Mouse (Mus musculus): ENCODE results near the gene Efnb3.

The Efnb3 gene

DNA sequence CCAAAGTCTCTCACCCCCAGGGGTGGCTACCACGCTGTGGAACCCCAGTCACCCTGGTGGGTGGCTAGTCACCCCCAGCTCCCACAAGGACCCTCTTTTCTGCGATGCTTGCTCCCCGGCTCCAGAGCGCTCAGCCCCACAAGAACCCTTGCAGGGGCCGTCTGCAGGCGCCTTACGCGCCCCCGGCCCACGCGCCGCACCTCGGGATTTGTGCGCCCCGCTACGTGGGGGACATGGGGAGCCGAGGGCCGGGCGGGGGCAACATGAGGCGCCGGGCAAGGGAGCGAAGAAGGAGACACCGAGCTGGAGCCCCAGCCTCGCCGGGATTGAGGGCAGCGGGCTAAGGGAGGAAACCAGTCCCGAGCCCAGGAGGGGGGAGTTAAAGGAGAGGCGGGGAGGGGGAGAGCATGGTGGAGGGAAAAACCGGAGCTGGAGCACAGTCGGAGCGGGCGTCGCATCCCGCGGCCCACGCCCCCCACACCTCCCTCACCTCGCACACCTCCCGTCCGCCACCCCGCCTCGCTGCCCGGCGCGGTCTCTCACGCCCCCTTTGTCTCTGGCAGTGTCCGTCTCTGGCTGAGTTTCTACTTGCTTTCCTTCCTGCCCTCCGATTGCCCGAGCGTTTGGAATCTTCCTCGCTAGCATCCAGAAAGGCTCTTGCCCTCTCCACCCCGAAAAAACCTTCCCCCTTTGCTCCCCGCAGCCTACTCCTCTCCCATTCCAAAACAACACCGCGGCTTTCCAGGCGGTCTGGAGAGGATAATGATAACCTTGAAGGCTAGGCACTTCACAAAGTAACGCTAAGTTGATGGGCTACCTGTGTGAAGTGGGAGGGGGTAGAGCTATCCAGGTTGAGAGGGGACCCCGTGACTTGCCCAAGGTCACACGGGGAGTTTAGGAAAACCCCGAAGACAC lies at the start of gene Efnb3:
Gene Efnb3 (minus strand): TSS at position 355 of the 915 bp plus-strand sequence.
- DNase-seq (ENCODE audit: low spot score), result no peak

DNA sequence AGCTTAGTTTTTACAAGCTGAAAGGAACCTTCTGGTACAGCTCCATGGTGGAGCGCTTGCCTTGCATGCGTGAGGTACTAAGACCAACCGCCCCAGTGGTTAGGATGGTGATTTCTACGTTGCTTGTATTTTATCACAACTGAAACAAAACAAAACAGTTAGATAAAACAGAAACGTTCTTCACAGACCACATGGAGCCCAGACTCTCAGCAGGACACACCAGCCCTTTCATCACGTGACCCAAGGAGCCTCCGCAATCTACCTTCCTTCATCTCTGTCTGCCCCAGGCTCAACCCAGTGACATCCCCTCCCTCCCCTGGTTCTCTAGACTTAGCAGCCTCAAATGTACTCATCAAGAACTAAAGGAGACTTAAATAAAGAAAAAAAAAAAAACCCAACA lies 49.4 kb upstream of the Efnb3 start:
- DNase-seq (ENCODE audit: low spot score), result no peak

DNA sequence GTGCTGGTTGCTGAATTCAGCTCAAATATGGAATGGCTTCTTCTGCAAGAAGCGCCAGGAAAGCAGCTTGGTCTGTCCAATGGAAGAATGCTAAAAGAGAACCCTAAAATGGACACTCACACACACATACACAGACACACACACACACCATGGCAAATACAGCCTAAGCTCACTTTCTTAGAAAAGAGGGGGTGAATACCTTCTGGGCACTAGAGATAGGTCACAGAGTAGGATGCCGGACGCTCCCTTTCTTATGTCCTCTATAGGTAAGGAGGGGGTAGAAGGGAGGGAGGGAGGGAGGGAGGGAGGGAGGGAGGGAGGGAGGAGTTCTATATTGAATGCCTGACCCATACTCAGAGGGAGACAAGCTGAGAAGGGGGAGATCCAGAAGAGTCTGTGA lies 48.5 kb upstream of the Efnb3 start:
- no peak for DNase-seq (ENCODE audit: low spot score)

DNA sequence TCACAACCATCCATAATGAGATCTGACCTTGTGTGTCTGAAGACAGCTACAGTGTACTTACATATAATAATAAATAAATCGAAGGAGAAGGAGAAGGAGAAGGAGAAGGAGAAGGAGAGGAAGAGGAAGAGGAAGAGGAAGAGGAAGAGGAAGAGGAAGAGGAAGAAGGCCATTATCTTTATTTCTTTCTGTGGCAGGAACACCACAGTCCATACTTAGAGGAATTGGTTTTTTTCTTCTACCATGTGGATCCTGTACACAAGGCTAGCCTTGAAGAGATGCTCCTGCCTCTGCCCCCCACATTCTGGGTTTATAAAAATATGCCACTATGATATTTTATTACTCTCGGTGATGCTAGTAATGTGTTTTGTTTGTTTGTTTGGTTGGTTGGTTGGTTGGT lies 46.8 kb upstream of the Efnb3 start:
- DNase-seq (ENCODE audit: low spot score), result no peak

DNA sequence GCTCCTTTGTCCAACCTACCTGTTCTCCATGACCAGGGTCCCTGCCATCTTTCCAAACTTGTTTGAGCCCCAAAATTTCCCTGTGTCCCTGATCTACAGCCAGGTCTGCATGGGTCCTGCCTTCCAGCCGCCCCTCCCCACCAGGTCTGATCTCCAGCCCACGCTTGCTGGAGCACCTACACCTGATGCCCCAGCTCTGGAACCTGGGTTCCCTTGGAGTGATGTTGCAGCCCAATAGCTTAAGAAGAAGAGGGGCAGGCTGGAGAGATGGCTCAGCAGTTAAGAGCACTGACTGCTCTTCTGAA lies 46.4 kb upstream of the Efnb3 start:
- DNase-seq (ENCODE audit: low spot score), result no peak

DNA sequence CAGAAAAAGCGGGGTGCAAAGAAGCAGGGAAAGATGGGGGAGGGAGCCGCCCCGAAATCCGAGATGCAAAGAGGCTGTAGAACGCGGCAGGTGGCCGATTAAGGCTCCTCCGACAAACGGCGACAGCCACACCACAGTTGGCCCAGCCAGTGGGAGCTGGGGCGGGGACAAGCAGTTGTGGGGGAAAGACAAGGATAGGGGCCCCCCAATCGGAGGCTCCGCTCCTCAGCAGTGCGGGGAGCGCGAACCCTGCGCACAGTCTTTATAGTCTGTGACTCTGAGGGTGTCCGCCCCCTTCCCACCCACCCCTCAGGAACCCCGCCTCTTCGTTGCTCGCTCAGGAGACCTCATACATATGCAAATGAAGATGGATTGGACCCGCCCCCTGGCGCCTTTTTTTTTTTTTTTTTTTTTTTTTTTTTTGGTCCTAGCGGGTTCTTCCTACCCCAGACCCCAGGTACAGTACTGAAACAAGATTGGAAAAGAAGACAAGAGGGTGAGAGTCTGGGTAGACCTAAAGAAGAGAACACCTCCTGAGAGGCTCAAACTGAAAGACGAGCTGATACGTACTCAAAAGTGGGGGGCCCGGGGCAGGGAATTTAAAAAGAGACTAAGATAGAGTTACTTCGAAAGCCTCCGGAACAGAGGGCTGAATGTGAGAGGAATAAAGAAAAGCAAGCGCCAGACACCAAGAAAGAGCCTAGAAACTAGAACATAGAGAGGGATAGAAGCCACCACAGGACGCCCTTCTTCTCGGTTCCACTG lies 45.9 kb upstream of the Efnb3 start, which contains the start of gene Atp1b2:
Gene Atp1b2 (minus strand): TSS at position 217 of the 765 bp plus-strand sequence.
- DNase-seq (ENCODE audit: low spot score), result peak; percentile 35

DNA sequence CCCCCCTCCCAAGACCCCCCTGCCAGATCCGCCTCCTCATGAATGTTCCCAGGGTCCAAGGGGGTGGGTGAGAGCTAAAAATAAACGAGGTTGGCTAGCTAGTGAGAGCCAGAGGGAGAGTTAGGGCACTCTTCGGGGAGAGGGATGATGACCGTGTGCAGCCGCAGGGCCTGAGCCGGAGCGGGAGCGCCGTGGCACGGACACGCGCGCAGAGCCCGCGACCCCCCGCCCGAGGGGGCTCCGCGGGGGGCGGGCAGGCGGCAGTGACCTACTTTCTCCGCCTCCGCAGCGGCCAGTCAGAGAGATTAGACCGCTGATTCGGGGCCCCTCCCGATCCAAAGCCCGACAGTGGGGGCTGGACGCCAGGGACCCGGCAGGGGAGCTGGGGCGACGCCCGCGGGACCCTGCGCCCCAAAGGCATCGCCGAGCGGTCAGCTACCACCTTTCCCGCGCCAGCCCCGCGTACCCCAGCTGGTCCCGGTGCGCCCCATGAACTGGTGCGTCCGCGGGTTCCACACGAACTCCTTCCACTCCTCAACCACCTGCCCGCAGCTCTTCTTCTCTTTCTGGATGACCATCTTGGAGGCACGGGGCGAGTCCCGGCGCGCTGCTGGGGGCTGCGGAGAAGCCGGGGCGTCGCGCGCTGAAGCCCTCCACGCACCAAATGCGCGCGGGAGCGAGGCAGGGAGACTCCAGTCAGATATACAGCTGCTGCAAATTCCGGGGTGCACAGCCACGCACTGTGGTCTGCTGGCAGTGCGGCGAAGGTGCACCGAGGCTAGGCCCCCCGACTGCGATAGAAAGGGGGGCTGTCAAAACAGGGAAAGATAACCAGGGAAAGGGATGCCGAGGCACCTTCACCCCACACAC lies 45.0 kb upstream of the Efnb3 start:
- no peak for DNase-seq (ENCODE audit: low spot score)

DNA sequence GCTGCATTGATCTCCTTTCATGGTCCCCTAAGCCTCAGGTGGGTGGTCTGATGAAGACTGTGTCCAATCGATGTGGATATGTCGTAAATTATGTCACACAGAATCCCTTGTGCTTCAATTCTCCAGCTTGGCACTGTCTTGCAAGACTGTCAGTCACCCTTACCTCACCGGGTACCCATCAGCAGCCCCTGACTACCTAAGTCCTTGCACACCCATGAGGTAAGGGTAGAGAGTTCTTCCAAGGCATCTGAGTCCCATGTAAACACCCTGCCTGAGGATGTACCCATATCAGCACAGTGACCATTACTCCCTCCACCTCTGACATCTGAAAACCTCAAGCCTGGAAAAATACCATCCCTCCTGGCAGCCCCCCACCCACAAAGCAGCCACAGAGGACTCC lies 44.3 kb upstream of the Efnb3 start:
- no peak for DNase-seq (ENCODE audit: low spot score)

DNA sequence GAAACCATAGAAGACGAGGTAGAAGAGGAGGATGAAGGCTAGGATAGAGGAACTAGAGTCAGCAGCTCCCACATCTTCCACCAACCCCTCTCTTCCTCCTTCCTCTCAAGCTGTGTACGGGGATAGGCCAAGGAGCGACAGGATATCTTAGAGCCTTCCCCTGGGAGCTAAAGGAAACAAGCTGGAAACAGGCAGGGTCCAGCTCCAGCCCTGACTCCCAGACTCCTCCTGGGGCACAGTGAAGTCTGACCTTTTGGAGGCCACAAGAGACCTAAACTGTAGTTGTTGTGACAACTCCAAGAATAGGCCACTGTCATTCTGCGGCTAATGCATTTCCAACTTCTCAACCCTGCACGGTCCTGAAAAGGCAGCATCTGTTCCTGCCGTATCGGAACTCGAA lies 43.5 kb upstream of the Efnb3 start:
- no peak for DNase-seq (ENCODE audit: low spot score)

DNA sequence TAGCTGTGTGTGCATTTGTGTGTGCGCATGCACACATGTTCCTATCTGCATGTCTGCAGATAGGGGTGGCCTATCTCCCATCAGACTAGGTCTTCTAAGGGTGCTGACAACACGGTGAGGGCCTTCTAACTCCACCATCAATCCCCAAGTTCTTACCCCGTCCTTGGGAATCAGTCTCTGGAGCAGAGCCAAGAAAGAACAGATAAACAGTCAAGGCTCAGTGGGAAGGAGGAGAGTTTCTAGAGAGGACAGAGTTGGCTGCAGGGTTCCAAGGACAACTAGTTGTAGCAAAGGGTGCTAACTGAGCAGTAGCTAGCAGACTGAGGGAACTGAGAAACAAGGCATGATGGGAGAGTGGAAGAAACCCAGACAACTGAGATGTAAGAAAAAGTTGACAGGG lies 41.8 kb upstream of the Efnb3 start:
- no peak for DNase-seq (ENCODE audit: low spot score)

DNA sequence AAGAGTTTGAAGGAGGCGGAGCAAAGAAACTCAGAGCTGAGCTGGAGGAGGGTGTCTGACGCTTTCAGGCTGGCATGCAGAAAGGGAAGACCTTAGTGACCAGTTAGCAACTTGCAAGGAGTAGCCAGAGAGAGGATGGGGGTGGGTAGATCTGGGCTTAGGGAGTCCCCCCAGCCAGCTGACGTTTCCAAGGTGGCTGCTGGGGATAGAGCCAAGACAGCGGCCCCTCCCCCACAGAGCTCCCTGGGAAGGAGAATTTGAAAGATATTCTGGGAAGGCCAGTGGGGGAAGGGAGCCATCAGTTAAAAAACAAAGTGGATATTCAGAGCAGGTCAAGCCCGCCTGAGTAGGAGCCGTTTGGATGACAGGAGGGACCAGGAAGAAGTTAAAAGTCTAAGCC lies 40.1 kb upstream of the Efnb3 start:
- no peak for DNase-seq (ENCODE audit: low spot score)

DNA sequence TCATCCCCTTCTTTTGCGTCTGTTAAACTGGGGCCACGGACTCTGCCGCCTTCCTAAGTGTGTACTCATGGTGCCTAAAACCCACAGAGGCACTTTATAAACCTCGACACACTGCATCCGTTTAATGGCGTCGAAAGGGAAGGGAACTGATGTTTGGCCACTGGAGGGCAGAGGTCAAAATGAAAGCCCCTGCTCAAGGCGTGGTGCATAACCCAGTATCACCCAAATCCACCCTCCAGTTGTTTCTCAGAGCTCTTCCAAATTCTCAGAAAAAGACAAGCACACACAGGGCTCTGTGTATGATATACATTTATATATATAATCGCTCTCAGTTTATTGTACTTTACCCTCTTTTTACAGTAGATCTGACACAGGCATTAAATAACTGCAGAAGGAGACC lies 39.4 kb upstream of the Efnb3 start:
- DNase-seq (ENCODE audit: low spot score), result no peak

DNA sequence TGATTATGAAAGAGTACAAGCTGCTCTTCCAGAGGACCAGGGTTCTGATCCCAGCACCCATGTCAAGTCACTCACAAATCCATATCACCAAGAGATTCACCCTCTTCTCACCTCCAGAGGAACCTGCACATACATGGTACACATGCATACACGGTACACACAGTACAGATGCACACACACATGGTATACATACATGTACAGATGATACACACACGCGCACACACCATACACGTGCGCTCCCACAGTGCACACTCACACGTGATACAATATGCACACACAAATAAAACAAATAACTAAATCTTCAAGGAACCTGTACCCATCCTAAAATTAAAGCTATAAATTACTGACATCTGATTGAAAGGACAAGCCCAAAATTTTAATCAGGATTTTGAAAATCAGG lies 34.8 kb upstream of the Efnb3 start:
- DNase-seq (ENCODE audit: low spot score), result no peak

DNA sequence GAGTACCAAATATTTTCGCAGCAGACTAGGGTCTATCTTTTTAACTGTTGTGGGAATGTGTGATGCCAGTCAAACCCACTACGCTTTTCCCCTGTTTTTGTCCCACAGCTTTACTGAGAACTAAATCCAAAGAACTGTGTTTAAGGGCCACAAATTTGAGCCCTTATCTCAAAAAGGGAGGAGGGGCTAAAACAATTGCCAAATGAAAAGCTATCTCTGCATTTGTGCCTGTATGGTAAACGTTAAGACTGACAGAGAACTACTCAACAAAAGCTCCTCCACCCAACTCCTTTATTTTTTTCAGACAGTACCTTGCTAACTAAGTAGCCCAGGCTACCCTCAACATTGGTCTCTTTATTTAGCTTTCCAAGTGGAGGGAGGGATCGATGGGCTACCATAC lies 32.8 kb upstream of the Efnb3 start:
- DNase-seq (ENCODE audit: low spot score), result no peak

DNA sequence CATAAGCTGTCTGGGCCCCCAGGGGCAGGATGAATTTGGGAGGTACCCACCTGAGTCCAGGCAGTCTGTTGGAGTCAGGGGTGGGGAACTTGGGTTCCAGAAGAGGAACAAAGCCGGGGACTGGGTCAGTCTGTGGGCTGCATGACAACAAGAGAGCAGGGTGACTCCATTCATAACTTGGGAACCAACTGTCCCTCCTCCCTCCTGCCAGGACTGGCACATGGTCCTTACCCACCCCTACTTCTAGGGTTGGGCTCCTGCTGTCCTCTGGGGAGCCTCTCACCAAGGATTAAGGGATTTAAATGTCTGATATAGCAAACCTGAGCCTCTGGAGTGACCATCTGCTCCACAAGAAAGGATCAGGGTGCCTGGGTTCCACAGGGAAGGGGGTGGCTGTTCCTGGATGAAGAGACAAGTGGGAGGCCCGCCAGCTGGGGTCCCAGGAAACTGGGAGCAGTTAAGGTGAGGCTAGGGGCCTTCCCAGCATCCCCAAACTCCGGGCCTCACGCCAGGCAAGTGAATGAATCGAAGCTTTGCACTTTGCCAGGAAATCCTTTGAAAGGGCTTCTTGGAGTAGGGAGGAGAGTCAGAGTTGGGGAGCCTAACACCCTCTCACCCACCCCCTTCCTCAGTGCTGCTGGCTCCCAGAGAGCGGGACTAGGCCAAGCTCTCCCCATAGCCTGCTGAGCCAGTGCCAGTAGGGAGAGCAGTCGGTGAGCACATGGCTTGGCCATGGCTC lies 32.1 kb upstream of the Efnb3 start:
- no peak for DNase-seq (ENCODE audit: low spot score)

DNA sequence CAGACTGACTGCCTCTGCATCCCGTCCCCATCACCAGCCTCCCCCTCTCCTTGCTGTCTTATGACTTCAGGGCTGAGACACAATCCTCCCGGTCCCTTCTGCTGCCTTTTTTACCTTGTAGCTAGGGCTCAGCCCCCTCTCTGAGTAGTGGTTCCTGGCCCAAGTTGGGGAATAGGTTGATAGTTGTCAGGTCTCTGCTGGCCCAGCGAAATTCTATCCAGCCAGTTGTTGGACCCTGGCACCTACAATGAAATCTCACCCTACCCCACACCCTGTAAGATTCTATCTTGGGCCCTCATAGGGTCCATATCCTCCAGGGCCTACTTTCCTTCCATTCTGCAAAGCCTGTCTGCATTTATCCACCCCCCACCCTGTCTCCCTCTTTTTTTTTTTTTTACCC lies 31.4 kb upstream of the Efnb3 start:
- no peak for DNase-seq (ENCODE audit: low spot score)

DNA sequence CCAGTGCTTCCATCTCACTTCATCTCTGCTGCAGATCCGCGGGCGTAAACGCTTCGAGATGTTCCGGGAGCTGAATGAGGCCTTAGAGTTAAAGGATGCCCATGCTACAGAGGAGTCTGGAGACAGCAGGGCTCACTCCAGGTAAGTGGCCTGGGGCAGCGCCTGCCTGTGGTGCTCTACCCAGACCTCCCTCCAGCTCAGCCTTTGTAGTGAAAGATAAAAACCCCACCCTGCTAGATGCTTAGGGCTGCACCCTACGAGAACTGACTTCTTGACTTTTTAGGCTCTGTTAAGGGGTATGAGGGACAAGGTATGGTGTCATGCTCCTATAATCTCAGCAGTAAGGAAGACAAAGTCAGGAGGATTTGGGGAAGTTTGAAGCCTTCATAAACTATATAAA lies 30.6 kb upstream of the Efnb3 start:
- DNase-seq (ENCODE audit: low spot score), result no peak

DNA sequence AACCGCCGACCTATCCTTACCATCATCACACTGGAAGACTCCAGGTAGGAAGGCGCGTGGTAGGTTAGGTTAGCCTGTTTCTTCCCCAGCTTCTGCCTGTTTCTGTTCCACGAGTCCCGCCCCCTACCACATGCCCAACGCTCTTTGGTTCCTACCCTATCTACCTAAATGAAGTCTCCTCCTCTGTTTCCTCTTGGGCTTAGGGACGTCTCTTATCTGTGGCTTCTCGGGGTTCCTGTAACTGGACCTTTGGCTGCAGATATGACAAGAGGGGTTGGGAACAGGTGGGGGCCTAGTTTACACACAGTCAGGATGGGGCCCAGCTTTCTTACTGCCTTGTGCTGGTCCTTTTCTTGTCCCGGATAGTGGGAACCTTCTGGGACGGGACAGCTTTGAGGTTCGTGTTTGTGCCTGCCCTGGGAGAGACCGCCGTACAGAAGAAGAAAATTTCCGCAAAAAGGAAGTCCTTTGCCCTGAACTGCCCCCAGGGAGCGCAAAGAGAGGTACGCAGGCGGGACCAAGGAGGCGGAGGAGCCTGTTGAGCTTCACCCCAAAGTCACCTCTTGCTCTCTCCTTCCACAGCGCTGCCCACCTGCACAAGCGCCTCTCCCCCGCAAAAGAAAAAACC lies 29.3 kb upstream of the Efnb3 start:
- DNase-seq (ENCODE audit: low spot score), result no peak

DNA sequence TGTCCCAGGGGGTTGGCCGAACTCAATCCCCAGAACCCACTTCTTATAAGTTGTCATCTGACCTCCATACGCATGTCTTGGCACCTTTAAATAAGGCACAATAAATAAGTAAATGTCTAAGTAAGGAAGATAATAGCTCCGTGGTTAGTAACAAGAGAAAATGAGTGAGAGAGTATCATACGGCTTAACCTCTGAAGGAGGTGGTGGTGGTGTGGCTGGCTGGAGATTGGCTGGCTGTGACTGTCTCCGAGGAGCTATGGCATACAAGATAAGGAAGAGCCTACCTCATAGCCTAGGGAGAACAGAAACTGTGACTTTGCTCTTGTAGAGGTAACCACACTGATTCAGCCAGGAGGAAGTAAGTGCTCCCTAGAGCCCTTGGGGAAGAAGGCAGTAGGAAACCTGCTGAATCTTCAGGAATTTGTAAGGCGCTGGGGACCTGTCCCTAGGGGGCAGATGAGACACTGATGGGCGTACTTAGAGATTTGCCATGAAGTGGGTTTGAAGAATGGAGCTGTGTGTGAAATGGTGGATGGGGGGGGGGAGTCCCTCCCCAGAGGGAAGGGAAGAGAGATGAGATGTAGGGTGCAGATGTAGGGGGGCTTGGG lies 25.8 kb upstream of the Efnb3 start:
- no peak for DNase-seq (ENCODE audit: low spot score)

DNA sequence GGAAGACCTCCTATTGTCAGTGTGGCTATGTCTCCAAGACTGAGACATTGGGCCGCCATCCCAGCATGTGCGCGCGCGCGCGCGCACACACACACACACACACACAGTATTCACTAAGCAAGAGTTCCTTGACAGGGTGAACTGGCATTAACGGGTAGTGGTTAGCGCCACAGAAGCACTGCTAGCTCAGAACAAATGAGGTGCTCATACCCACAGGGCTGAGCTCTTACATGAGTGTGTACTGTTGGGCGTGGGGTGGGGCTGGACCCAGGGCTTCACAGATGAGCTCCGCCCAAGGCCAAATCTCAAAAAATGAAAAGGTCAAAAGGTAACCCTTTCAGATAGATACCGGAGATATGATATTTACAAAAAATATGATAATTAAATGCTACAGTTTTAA lies 24.9 kb upstream of the Efnb3 start:
- no peak for DNase-seq (ENCODE audit: low spot score)

DNA sequence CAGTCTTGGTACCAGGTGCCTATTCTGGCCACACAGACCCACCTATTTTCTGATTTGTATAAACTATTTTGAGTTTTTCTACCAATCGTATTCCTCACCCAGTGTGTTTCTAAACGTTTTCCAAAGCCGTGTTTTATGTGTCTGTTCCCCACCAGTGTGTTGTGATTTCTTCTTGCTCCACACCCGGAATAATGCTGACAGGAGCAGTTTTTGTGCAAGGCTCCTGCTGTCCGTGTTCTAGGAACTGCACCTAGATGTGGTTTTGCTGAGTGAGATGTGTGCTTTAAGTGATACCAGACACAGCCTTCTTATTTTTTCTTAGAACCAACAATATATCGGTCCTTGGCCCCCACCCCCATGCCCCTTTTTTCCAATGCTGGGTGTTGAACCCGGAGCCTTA lies 24.0 kb upstream of the Efnb3 start:
- no peak for DNase-seq (ENCODE audit: low spot score)

Measured in urinary bladder, postnatal 25 days (tissue).